9 mouse cellular contexts compared by ENCODE assay signal in genomic region chr10:60778542-60778941, GRCm38 (mm10). TPM values are rescaled to one million over a fixed set of nuclear protein-coding genes. Genes with fewer than 3 reads are reported as not detected.
DNase-seq lines count a peak whose midpoint lies in the region; ATAC-seq and TF ChIP-seq lines count a peak whose summit lies in the region.
"Had no signal": no experiment of that assay in that cellular context is flagged by ENCODE, and none has a peak within 500 bp of the region (broad histone marks: within the 10 kb centered on the region; RNA-seq: fewer than 3 reads in every experiment).

No protein-coding gene starts in this region.

- 0 out of 2 replicates have a peak, but pooled peaks have one; percentile 1 for ATAC-seq in embryonic facial prominence, embryonic 13.5 days (ENCODE audit: insufficient number of reproducible peaks, insufficient read depth, low FRiP score, low TSS enrichment, low read depth)
- ATAC-seq in kidney, embryonic 14.5 days (ENCODE audit: low FRiP score, low TSS enrichment), result peak; percentile 14; the same call in 1 of the 2 replicates
- no peak for ATAC-seq in stomach, postnatal 0 days (ENCODE audit: low FRiP score, low TSS enrichment)

- TF ChIP-seq POLR2A in lung, adult 2 months (IDR thresholded peaks at IDR 0.05; ENCODE audit: borderline replicate concordance, extremely low read depth, low read depth, low read length), result no peak

- peak; percentile 23 for DNase-seq in lung, adult 2 months
- no peak for DNase-seq in lung, postnatal 25 days (ENCODE audit: low spot score)
- peak; percentile 25 to 34 for DNase-seq in adrenal gland, postnatal 36 days
- DNase-seq in lung, postnatal 36 days, result peak; percentile 45
- peak; percentile 49 for DNase-seq in stomach, postnatal 0 days (ENCODE audit: low spot score)

- peak; percentile 43 for TF ChIP-seq CTCF in lung, adult 2 months (IDR thresholded peaks at IDR 0.05; ENCODE audit: insufficient read depth, low read length)
- TF ChIP-seq CTCF in stomach, postnatal 0 days (IDR thresholded peaks at IDR 0.05; ENCODE audit: low read depth), result peak; percentile 79

- H3K36me3 ChIP-seq in embryonic facial prominence, embryonic 13.5 days, result peaks cover 26% of the 10 kb centered on the region
- peaks cover 26% of the 10 kb centered on the region; the same call in 1 of the 2 replicates for H3K36me3 ChIP-seq in kidney, embryonic 14.5 days (ENCODE audit: control insufficient read depth, insufficient read depth, low read length)
- H3K36me3 ChIP-seq in stomach, postnatal 0 days (ENCODE audit: control insufficient read depth, insufficient read depth, low read length), result no peaks in the 10 kb centered on the region
- H3K36me3 ChIP-seq: stomach, embryonic 15.5 days had no signal

- no peak overlapping the region for H3K9ac ChIP-seq in embryonic facial prominence, embryonic 13.5 days
- H3K9ac ChIP-seq in kidney, embryonic 14.5 days (ENCODE audit: low read depth, low read length), result no peak overlapping the region
- no peak overlapping the region for H3K9ac ChIP-seq in stomach, postnatal 0 days (ENCODE audit: low read length)
- H3K9ac ChIP-seq: limb, embryonic 12.5 days; stomach, embryonic 15.5 days had no signal

- no peaks in the 10 kb centered on the region for H3K9me3 ChIP-seq in embryonic facial prominence, embryonic 13.5 days
- H3K9me3 ChIP-seq in kidney, embryonic 14.5 days (ENCODE audit: control insufficient read depth, low read length), result no peaks in the 10 kb centered on the region
- no peaks in the 10 kb centered on the region for H3K9me3 ChIP-seq in stomach, postnatal 0 days (ENCODE audit: control insufficient read depth, low read length)
- H3K9me3 ChIP-seq: limb, embryonic 12.5 days; stomach, embryonic 15.5 days had no signal

- no peaks in the 10 kb centered on the region for H3K27me3 ChIP-seq in embryonic facial prominence, embryonic 13.5 days
- H3K27me3 ChIP-seq in kidney, embryonic 14.5 days (ENCODE audit: control insufficient read depth, insufficient read depth, low read length), result no peaks in the 10 kb centered on the region
- H3K27me3 ChIP-seq in stomach, postnatal 0 days (ENCODE audit: control insufficient read depth, insufficient read depth, low read length), result no peaks in the 10 kb centered on the region
- H3K27me3 ChIP-seq: limb, embryonic 12.5 days; stomach, embryonic 15.5 days had no signal

- no peak overlapping the region for H3K27ac ChIP-seq in embryonic facial prominence, embryonic 13.5 days
- no peak overlapping the region for H3K27ac ChIP-seq in kidney, embryonic 14.5 days (ENCODE audit: low read depth, low read length)
- H3K27ac ChIP-seq in stomach, postnatal 0 days (replicated peaks), result no peak overlapping the region
- H3K27ac ChIP-seq: limb, embryonic 12.5 days; stomach, embryonic 15.5 days had no signal

- 61% methylated on average over 12 of the region's 12 CpGs for WGBS in lung, adult 2 months
- WGBS in embryonic facial prominence, embryonic 13.5 days, result 68% methylated on average over 12 of the region's 12 CpGs
- 69% methylated on average over 12 of the region's 12 CpGs for WGBS in kidney, embryonic 14.5 days
- 56% methylated on average over 12 of the region's 12 CpGs for WGBS in stomach, postnatal 0 days

- no peak overlapping the region for H3K4me3 ChIP-seq in lung, adult 2 months (replicated peaks; ENCODE audit: extremely low read depth, low read depth, low read length)
- H3K4me3 ChIP-seq in embryonic facial prominence, embryonic 13.5 days, result no peak overlapping the region
- no peak overlapping the region for H3K4me3 ChIP-seq in kidney, embryonic 14.5 days (ENCODE audit: low read length)
- H3K4me3 ChIP-seq in stomach, postnatal 0 days (ENCODE audit: low read depth, low read length), result no peak overlapping the region
- H3K4me3 ChIP-seq: limb, embryonic 12.5 days; stomach, embryonic 15.5 days had no signal

- H3K4me1 ChIP-seq in lung, adult 2 months (ENCODE audit: control insufficient read depth, insufficient read depth, low read length), result no peaks in the 10 kb centered on the region
- H3K4me1 ChIP-seq in embryonic facial prominence, embryonic 13.5 days, result peaks cover 8% of the 10 kb centered on the region; the same call in 1 of the 2 replicates
- H3K4me1 ChIP-seq in kidney, embryonic 14.5 days (ENCODE audit: control insufficient read depth, insufficient read depth, low read length), result peaks cover 8% of the 10 kb centered on the region; the same call in 1 of the 2 replicates
- H3K4me1 ChIP-seq in stomach, postnatal 0 days (replicated peaks; ENCODE audit: control insufficient read depth, insufficient read depth), result no peaks in the 10 kb centered on the region
- H3K4me1 ChIP-seq: stomach, embryonic 15.5 days had no signal

- no peak overlapping the region for H3K4me2 ChIP-seq in embryonic facial prominence, embryonic 13.5 days
- H3K4me2 ChIP-seq in kidney, embryonic 14.5 days (replicated peaks; ENCODE audit: low read depth, low read length), result no peak overlapping the region
- no peak overlapping the region for H3K4me2 ChIP-seq in stomach, postnatal 0 days (replicated peaks; ENCODE audit: low read depth)
- H3K4me2 ChIP-seq: limb, embryonic 12.5 days; stomach, embryonic 15.5 days had no signal

- TF ChIP-seq EP300 in stomach, postnatal 0 days (optimal IDR thresholded peaks at IDR 0.05), result no peak

RNA-seq across cellular contexts. Expression of gene Slc29a3, which starts 25.9 kb away (rescaled TPM):
- 8.0 and 10.0 TPM in 2 replicates for polyA plus RNA-seq in lung, adult 2 months (2012; rRNA removed)
- 10 to 100 TPM; 28.8 to 38.7 TPM for total RNA-seq in adrenal gland, postnatal 36 days (2021)
- polyA plus RNA-seq in embryonic facial prominence, embryonic 13.5 days (2015; fragmentation: Nextera tagmentation; extraction: Ambion mirVana), result 14.8 and 17.8 TPM in 2 replicates
- polyA plus RNA-seq in kidney, embryonic 14.5 days (2014; fragmentation: Nextera tagmentation; extraction: Ambion mirVana), result 4.0 and 10.8 TPM in 2 replicates
- polyA plus RNA-seq in stomach, postnatal 0 days (2015; fragmentation: Nextera tagmentation; extraction: Ambion mirVana), result 3.4 and 5.8 TPM in 2 replicates

RNA-seq across cellular contexts. Expression of gene Unc5b, which starts 52.8 kb away (rescaled TPM):
- 13.4 and 16.8 TPM in 2 replicates for polyA plus RNA-seq in lung, adult 2 months (2012; rRNA removed)
- 1 to 10 TPM; 5.9 to 8.3 TPM for total RNA-seq in adrenal gland, postnatal 36 days (2021)
- polyA plus RNA-seq in embryonic facial prominence, embryonic 13.5 days (2015; fragmentation: Nextera tagmentation; extraction: Ambion mirVana), result 6.0 and 6.1 TPM in 2 replicates
- 7.9 and 10.1 TPM in 2 replicates for polyA plus RNA-seq in kidney, embryonic 14.5 days (2014; fragmentation: Nextera tagmentation; extraction: Ambion mirVana)
- 3.8 and 4.1 TPM in 2 replicates for polyA plus RNA-seq in stomach, postnatal 0 days (2015; fragmentation: Nextera tagmentation; extraction: Ambion mirVana)
